Mouse (Mus musculus): ENCODE data around the gene Cd83. TPM values are rescaled to one million over a fixed set of nuclear protein-coding genes. Genes with fewer than 3 reads are reported as not detected.

Gene Cd83
- total RNA-seq, 2 experiments from 2014 or later, result 5.5 to 6.4 TPM

DNA sequence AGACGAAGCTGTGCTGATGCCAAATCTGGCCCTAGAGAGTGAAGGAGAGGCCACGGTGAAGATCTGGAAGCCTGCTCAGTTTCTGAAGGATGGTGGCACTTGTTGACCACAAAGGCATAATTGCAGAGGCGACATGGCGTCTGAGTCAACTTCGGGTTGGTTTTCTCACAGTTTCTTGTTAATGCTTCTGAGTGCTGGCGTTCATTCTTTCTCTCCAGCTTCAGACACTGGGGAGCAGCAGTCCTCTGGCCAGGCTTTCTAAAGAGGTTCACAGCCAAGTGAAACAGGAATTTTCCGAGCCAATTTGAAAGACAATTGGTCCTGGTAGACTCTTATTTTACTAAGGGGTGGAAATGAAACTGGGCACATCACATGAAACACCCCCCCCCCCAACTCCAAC lies 62.6 kb downstream of the Cd83 start:
- intact Hi-C loops (cut with DNase I), result no loop called here
- no peak for DNase-seq (ENCODE audit: low spot score in 2 of 2)

DNA sequence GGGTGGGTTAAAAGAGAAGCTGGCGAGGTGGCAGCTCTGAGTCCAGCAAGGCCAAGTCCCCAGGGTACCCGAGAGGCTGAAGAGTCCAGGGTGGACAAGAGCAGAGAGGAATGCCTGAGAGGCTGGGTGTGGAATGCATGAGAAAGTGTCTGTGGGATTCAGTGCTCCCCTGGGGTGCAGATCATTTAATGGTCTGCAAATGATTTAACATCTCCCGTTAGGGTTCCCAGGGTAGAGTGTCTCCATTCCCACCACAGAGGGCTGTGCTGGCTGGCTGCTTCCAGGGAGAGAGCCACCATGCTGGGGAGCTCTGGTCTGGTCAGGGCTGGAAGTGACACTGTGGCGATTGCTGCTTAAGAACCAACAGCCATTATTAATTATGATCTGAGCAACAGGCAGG lies 65.2 kb downstream of the Cd83 start:
- intact Hi-C loops (cut with DNase I), result no loop called here
- no peak for DNase-seq (ENCODE audit: low spot score in 2 of 2)

DNA sequence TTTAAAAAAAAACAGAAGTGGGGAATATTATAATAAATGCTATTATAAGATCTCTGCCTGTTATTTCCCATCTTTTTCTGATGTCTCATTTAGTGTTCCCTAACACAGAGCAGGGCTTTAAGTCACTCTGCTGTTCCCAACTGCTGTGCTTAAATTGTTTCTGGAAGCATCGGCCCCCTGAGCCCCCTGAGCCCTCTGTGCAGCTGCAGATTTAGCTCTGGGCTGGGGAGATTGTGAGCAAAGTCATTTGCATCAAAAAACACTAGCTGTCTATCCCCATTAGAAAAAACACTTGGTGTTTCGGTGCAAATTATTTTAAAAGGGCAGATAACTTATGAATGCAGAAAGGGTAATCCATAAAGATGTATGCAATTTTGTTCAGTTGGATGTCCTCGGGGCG lies 66.5 kb downstream of the Cd83 start:
- intact Hi-C loops (cut with DNase I), result no loop called here
- DNase-seq (ENCODE audit: low spot score in 2 of 2), result no peak

Other genes with a start within 250 kb of the Cd83 start
- gene Mcur1, start 224.6 kb upstream of the Cd83 start, total RNA-seq (2021), result 10 to 100 TPM; 12.5 to 14.6 TPM
- gene Rnf182, start 169.1 kb upstream of the Cd83 start, total RNA-seq (2021), result 1 to 10 TPM; 6.3 to 7.6 TPM

Data from left cerebral cortex, postnatal 14 days (tissue).